Mouse (Mus musculus) adrenal gland, postnatal 4 days (tissue): Measurements from ENCODE around the gene Adam11. TPM values are rescaled to one million over a fixed set of nuclear protein-coding genes. Genes with fewer than 3 reads are reported as not detected.

ENCODE experiments used
- DNase-seq, 2 experiments: peaks; one replicate each; pipeline ENCODE4 v3.0.0; 2021 to 2022; ENCODE audit warnings: low spot score in 2 of 2, mixed read lengths in 2 of 2
- total RNA-seq, 2 experiments: library from RNA; stranded (reverse); gene quantifications; 2 replicates each; pipeline ENCODE4 v1.2.3; 2021

Gene Adam11
- total RNA-seq, 2 experiments from 2014 or later = 17.4 to 17.6 TPM

- DNase-seq = no peak
These were observed 7.5 kb upstream of the Adam11 start for GRCm38 (mm10) chr11:102753591-102754324.

- DNase-seq = no peak
These were observed 6.8 kb upstream of the Adam11 start for GRCm38 (mm10) chr11:102754416-102754815.

GRCm38 (mm10) chr11:102755391-102755790 lies 5.8 kb upstream of the Adam11 start:
- DNase-seq = no peak

GRCm38 (mm10) chr11:102758977-102759376 lies 2.3 kb upstream of the Adam11 start:
- DNase-seq = no peak

- DNase-seq = no peak
These were observed 382 bp upstream of the Adam11 start for GRCm38 (mm10) chr11:102760805-102761308.

GRCm38 (mm10) chr11:102762248-102762647 lies 1.0 kb downstream of the Adam11 start:
- no peak for DNase-seq

GRCm38 (mm10) chr11:102763009-102763767 lies 1.9 kb downstream of the Adam11 start:
- DNase-seq = no peak

GRCm38 (mm10) chr11:102765416-102765815 lies 4.2 kb downstream of the Adam11 start:
- DNase-seq = no peak

- DNase-seq = no peak
These were observed 5.9 kb downstream of the Adam11 start for GRCm38 (mm10) chr11:102767055-102767670.

GRCm38 (mm10) chr11:102769141-102769540 lies 7.9 kb downstream of the Adam11 start:
- no peak for DNase-seq

- no peak for DNase-seq
These were observed 8.9 kb downstream of the Adam11 start for GRCm38 (mm10) chr11:102769993-102770661.

- no peak for DNase-seq
These were observed 9.6 kb downstream of the Adam11 start for GRCm38 (mm10) chr11:102770662-102771435.

- no peak for DNase-seq
These were observed 10.9 kb downstream of the Adam11 start for GRCm38 (mm10) chr11:102771916-102772714.

GRCm38 (mm10) chr11:102772771-102773700 lies 11.8 kb downstream of the Adam11 start:
- no peak for DNase-seq

- DNase-seq = peak; percentile 63 to 72
These were observed 12.7 kb downstream of the Adam11 start for GRCm38 (mm10) chr11:102773713-102774611.

- peak; percentile 47 to 75 for DNase-seq
These were observed 13.4 kb downstream of the Adam11 start for GRCm38 (mm10) chr11:102774621-102775141.

GRCm38 (mm10) chr11:102777598-102777997 lies 16.4 kb downstream of the Adam11 start:
- peak; percentile 58 to 68 for DNase-seq
